Mouse (Mus musculus) heart, postnatal 4 days (tissue): Measurements from ENCODE around the gene Ablim1. TPM values are rescaled to one million over a fixed set of nuclear protein-coding genes. Genes with fewer than 3 reads are reported as not detected.

Experiments used
- DNase-seq: peaks from one replicate; pipeline ENCODE4 v3.0.0; 2021
- total RNA-seq, 2 experiments: library from RNA; stranded (reverse); gene quantifications; 2 replicates each; pipeline ENCODE4 v1.2.3; 2021

The Ablim1 gene
- total RNA-seq, 2 experiments from 2014 or later: 312 to 353 TPM

- no peak for DNase-seq
Observed at GRCm38 (mm10) chr19:57215527-57215926, 99.2 kb downstream of the Ablim1 start.

GRCm38 (mm10) chr19:57212406-57212805, 102.3 kb downstream of the Ablim1 start:
- DNase-seq: no peak

GRCm38 (mm10) chr19:57211444-57212111, 103.1 kb downstream of the Ablim1 start:
- DNase-seq: peak; percentile 56

- no peak for DNase-seq
Observed at GRCm38 (mm10) chr19:57210924-57211323, 103.8 kb downstream of the Ablim1 start.

GRCm38 (mm10) chr19:57204101-57204500, 110.6 kb downstream of the Ablim1 start:
- DNase-seq: peak; percentile 76

GRCm38 (mm10) chr19:57202554-57202953, 112.2 kb downstream of the Ablim1 start:
- DNase-seq: peak; percentile 68

- no peak for DNase-seq
Observed at GRCm38 (mm10) chr19:57201090-57201483, 113.6 kb downstream of the Ablim1 start.

- peak; percentile 63 for DNase-seq
Observed at GRCm38 (mm10) chr19:57200477-57201089, 114.1 kb downstream of the Ablim1 start.

GRCm38 (mm10) chr19:57199361-57199760, 115.4 kb downstream of the Ablim1 start:
- peak; percentile 45 for DNase-seq

GRCm38 (mm10) chr19:57198531-57198930, 116.2 kb downstream of the Ablim1 start:
- DNase-seq: no peak

- DNase-seq: no peak
Observed at GRCm38 (mm10) chr19:57198029-57198428, 116.7 kb downstream of the Ablim1 start.

GRCm38 (mm10) chr19:57197043-57197817, 117.5 kb downstream of the Ablim1 start:
- peak; percentile 91 for DNase-seq

- DNase-seq: no peak
Observed at GRCm38 (mm10) chr19:57196616-57197015, 118.1 kb downstream of the Ablim1 start.

GRCm38 (mm10) chr19:57195169-57195930, 119.4 kb downstream of the Ablim1 start:
- peak; percentile 63 for DNase-seq

- DNase-seq: peak; percentile 68
Observed at GRCm38 (mm10) chr19:57193958-57194357, 120.8 kb downstream of the Ablim1 start.

GRCm38 (mm10) chr19:57193382-57193781, 121.3 kb downstream of the Ablim1 start:
- DNase-seq: no peak

GRCm38 (mm10) chr19:57191109-57191508, 123.6 kb downstream of the Ablim1 start:
- DNase-seq: no peak

GRCm38 (mm10) chr19:57189427-57189826, 125.3 kb downstream of the Ablim1 start:
- no peak for DNase-seq

GRCm38 (mm10) chr19:57188553-57188952, 126.2 kb downstream of the Ablim1 start:
- no peak for DNase-seq

- DNase-seq: no peak
Observed at GRCm38 (mm10) chr19:57185021-57185420, 129.7 kb downstream of the Ablim1 start.

- no peak for DNase-seq
Observed at GRCm38 (mm10) chr19:57182938-57183720, 131.6 kb downstream of the Ablim1 start.
